Mouse (Mus musculus) ovary, postnatal 14 days (tissue): ENCODE measurements around the gene Timm23.
"Not testable (repeated sequence)": the region's sequence is repeated elsewhere in the genome, so short reads cannot be mapped to it uniquely, and the experiment has no call there.

Experiments
- DNase-seq: peaks from one replicate; pipeline ENCODE4 v3.0.0; 2022; ENCODE audit warnings: low spot score

The Timm23 gene

DNA sequence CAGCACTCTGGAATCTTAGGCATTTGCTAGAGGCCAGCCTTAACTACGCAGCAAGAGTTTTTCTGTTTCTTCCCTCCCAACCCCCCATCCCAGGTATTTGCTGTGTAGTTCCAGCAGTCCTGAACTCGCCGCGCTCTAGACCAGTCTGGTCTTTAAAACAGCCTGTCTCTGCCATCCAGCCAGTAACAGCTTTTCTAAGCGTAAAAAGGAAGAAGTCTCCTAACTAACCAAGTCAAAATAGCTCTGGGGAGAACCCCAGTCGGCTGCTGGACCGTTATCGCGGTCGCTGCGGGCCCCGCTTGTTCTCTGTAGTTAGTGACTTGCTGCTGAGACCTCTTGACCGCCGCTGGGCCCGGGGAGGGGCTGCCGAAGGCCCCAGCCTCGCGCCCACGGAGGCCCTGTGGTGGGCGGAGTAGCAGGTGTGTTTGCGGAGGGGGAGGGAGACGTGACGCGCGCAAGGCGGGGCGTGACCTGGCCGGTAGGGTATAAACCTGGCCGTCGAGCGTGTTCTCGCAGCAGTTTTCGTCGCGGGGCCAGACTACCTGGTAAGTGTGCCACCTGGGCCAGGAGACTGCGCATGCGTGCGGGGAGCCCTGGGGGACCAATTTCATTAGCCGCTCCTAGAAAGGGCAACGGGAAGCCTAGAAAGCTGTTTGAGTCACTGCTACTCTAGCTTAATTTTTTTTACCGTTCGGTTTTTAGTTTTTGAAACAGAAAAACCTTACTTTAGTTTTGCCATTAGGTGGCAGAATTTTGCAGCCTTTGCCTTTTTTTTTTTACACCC is 36.2 kb downstream of the Timm23 start:
- peak; percentile 73 for DNase-seq

GRCm38 (mm10) chr14:32164173-32165051 is 37.3 kb downstream of the Timm23 start:
- no peak for DNase-seq

DNA sequence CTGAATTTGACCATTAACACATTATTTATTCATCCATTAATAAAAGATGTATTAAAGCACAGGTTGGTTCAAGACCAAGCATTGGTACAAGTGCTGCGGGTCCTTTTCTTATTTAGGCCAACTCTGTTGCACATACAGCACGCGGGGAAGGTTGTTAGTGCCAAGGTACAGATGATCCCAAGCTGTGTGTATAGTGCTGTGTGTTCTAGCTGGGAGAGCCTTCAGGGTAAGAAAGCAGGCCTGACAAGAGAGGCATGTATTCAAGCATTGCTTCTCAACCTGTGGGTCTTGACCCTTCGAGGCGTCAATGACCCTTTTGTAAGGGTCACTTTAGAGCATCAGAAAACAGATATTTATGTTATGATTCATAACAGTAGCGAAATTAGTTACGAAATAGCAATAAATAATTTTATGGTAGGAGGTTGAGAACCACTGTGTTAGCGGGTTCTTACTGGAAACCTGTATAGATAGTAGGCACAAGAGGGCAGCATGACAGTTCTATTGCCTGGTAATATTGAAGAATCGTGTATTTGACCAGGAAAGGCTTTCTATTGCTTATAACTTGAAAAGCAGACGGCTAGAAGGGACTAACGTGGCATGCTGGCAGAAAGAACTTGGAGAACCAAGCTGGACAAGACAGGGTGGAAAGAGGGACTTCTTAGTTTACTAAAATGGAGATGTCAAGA is 38.4 kb downstream of the Timm23 start:
- no peak for DNase-seq

GRCm38 (mm10) chr14:32162231-32162630 is 39.5 kb downstream of the Timm23 start:
- no peak for DNase-seq

- DNase-seq, result no peak
These were observed 40.4 kb downstream of the Timm23 start for GRCm38 (mm10) chr14:32161090-32161885.

- DNase-seq, result no peak
These were observed 41.1 kb downstream of the Timm23 start for GRCm38 (mm10) chr14:32160563-32160962.

DNA sequence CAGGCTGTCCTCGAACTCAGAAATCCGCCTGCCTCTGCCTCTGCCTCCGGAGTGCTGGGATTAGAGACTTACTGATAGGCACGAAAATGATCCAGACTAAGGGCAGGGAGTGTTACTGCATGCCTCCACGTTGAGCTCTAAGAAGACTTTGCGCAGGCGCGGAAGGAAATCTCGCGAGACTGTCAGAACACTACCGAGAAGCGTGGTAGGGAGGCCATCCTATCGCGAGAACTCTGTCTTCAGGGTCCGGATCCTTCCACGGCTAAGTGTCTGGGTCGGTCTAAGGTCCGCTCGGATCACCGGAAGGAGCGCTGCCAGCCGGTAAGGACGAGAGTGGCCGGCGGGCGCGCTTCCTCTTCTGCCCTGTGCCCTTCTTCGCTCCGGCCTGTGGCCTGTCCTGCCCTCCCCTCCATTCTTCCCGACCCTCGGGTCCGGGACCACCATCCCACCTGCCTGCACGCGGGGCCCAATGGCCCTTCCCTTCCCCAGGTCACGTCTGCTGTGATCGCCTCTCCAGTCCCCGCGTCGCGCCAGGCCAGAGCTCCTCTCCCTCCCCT is 41.9 kb downstream of the Timm23 start, which contains the start of gene Ncoa4:
Gene Ncoa4, plus strand, starts transcription at position 176 of the 557 bp plus-strand sequence.
- DNase-seq, result peak; percentile 97

GRCm38 (mm10) chr14:32159150-32159670 is 42.5 kb downstream of the Timm23 start:
- no peak for DNase-seq

DNA sequence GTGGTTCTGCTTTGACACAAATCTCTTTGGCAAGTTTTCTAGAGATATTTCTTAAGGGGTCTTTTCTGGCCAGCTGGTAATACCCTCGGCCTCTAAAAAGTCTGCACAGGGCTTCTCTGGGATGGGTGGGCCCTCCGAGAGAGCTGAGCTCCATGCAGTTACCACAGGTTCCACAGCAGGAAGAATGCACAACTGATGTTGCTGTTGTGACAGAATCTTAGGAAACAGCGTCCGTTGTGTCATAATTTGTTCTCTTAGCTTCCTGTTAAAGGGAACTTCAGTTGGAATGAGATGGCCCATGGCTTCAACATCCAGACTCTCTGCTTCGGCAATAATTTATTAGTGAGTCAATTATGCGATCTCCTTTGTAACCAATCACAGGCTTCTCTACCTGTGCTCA is 46.9 kb downstream of the Timm23 start:
- no peak for DNase-seq

DNA sequence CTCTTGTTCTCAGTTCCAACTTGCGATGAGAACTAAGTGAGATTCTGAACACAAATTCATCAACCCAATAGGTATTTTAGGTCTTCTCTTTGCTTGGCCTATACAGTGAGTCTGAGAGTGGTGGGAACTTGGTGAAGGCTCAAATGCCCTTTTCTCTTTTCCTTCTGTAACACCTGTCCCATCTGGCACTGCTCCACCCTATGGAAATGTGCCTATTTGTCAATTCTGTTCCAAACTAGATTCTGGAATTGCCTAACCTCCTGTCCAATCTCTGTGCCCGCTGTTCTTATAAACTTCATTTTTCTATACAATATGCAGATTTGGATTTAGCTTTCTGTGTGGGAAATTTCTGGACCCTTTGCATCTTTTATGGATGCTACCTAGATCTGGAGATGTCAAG is 48.5 kb downstream of the Timm23 start:
- DNase-seq, result no peak

DNA sequence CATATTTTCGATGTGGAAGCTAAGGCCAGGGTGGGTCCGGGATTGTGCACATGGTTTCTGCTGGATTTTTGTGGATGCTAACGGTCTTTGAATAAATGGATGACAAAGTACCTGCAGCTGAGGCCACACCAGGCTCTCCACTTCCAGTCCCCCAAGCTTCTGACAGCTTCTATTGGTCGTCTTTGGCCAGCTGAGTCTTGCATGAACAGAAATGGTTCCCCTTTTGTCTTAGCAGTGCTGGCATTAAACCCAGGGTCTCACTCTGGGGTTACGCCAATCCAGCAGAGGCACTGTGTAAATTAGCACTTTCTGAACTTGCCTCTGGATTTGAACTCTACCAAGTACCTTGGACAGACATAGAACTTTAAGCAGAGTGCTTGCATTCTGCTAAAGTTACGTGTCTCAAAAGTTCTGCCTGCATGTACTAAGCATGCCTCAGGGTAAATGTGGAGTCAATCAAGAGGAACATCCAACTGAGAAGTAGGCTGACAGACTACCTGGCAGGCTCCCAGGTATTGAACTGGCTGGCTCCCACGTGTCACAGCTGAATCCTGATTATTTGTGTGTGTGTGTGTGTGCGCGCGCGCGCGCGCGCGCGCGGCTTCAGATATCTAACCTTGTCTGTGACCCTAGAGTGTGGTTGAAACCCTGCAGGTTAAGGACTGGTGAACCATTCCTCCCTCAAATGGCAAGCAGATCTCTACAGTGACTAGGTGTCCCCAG is 49.3 kb downstream of the Timm23 start:
- DNase-seq, result no peak

DNA sequence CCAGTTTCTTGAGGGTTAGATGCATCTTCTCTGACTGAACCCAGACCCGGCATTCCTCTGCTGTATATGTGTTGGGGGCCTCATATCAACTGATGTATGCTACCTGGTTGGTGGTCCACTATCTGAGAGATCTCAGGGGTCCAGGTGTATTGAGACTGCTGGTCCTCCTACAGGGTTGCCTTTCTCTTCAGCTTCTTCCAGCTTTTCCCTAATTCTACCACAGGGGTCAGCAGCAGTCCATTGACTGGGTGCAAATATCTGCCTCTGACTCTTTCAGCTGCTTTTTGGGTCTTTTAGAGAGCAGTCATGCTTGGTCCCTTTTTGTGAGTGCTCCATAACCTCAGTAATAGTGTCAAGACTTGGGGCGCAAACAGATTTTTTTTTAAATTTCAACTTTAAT is 50.8 kb downstream of the Timm23 start:
- no peak for DNase-seq

DNA sequence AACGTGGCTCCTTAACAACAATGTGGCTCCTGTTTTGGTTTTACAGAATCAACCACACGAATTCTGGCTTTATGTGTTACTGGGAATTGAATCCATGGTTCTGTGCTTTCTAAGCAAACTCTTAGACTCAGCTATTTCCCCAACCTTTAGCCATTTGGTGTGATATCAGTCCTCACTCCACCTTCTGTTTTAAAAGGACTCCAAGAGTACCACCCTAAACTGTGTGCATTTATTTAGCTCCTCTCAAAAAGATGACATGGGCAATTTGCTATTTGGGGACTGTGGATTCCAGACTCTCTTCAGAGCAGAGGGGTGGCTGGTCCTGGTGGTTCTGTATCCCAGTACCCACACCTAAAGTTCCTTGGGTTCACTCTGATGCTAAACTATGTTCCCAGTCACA is 55.1 kb downstream of the Timm23 start:
- no peak for DNase-seq

DNA sequence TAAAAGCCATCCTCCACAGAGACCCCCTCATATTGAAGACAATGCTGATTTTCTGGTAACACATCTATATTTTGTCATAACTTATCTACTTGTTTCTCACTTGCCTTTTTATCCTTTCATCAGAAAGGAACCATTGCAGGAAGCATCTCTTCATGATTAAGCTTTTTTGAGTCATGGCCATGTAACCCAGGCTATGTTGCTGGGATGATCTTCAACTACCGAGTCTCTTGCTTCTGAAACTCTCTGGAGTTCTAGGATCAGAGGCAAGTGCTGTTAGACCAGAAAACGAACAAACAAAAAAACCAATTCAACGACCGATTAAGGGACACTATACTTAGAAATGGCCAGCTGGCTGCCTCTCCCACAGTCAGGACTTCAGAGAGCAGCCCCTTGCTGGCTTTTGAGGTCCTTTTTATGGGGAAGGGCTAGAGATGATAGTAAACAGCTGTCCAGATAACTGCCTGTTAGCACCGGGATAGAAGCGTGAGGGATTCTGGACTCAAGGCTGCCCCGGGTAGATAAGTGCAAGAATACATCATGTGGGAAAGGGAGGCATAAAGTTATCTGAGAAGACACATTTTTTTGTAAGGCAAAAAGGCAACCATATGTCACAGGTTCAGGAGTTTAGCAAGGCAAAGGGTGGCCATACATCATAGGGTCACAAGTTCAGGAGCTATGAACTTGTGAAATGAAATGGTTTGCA is 55.7 kb downstream of the Timm23 start:
- no peak for DNase-seq

- no peak for DNase-seq
These were observed 56.3 kb downstream of the Timm23 start for GRCm38 (mm10) chr14:32145401-32145800.

DNA sequence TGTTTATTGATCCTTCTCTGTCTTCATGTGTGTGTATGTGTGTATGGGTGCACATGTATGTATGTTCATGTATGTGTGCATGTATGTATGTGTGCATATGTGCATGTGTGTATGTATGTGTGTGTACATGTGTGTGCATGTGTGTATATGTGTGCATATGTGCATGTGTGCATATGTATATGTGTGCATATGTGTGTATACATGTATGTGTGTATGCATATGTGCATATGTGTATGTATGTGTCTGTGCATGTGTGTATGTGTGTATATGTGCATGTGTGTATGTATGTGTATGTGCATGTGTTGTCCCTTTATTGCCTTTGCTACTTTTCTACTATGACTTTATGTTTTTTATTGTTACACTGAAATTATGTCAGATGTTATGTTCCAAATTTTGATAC is 57.0 kb downstream of the Timm23 start:
- DNase-seq, result no peak

DNA sequence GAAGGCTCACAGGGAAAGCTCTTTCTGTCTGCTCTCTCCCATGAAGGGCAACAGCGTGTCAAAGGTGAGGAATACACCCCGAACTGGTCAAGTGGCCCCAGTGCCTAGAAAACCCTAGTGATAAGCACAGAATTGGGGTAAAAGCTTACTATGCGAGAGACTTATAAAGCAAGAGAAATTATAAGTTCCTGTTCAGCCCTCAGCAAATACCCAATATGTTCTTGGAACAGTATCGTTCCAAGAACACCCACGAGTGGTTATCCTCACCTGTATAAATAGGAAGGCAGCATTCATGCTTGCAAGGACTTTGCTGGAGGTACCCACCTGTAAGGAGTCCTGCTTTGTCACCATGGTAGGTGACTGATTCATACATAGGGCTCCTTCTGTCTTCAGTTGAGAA is 60.0 kb downstream of the Timm23 start, which contains the start of gene Msmb:
Gene Msmb, plus strand, starts transcription at position 301 of the 400 bp plus-strand sequence.
- no peak for DNase-seq

GRCm38 (mm10) chr14:32140359-32140965 is 61.2 kb downstream of the Timm23 start:
- DNase-seq, result no peak

GRCm38 (mm10) chr14:32136467-32136866 is 65.2 kb downstream of the Timm23 start:
- not testable (repeated sequence) for DNase-seq
